Mouse (Mus musculus) frontal cortex, postnatal 25 days (tissue): ENCODE measurements around the gene Nek2.

Experiments
- DNase-seq, 2 experiments: peaks; one replicate each; pipeline ENCODE4 v3.0.0; 2022; ENCODE audit warnings: low spot score in 2 of 2

Gene Nek2

GRCm38 (mm10) chr1:191814240-191814639, 7.0 kb upstream of the Nek2 start:
- DNase-seq = no peak

- DNase-seq = no peak
Measured at GRCm38 (mm10) chr1:191814935-191815334, 6.3 kb upstream of the Nek2 start.

- DNase-seq = no peak
Measured at GRCm38 (mm10) chr1:191816596-191816995, 4.6 kb upstream of the Nek2 start.

GRCm38 (mm10) chr1:191817418-191818144, 3.7 kb upstream of the Nek2 start:
- peak; percentile 76 for DNase-seq

GRCm38 (mm10) chr1:191818145-191818631, 3.1 kb upstream of the Nek2 start:
- DNase-seq = no peak

GRCm38 (mm10) chr1:191819026-191819425, 2.2 kb upstream of the Nek2 start:
- DNase-seq = no peak

- DNase-seq = no peak
Measured at GRCm38 (mm10) chr1:191820951-191821325, 306 bp upstream of the Nek2 start.

- no peak for DNase-seq
Measured at GRCm38 (mm10) chr1:191829124-191829523, 7.9 kb downstream of the Nek2 start.

GRCm38 (mm10) chr1:191833396-191833795, 12.2 kb downstream of the Nek2 start:
- no peak for DNase-seq

- peak; percentile 56 to 59 for DNase-seq
Measured at GRCm38 (mm10) chr1:191834825-191835224, 13.6 kb downstream of the Nek2 start.

GRCm38 (mm10) chr1:191836318-191836985, 15.2 kb downstream of the Nek2 start:
- DNase-seq = no peak

- no peak for DNase-seq
Measured at GRCm38 (mm10) chr1:191837691-191838090, 16.4 kb downstream of the Nek2 start.

- no peak for DNase-seq
Measured at GRCm38 (mm10) chr1:191838994-191839741, 17.9 kb downstream of the Nek2 start.

- no peak for DNase-seq
Measured at GRCm38 (mm10) chr1:191840774-191841565, 19.7 kb downstream of the Nek2 start.

- DNase-seq = no peak
Measured at GRCm38 (mm10) chr1:191842247-191842646, 21.0 kb downstream of the Nek2 start.

- no peak for DNase-seq
Measured at GRCm38 (mm10) chr1:191846667-191847066, 25.4 kb downstream of the Nek2 start.

- no peak for DNase-seq
Measured at GRCm38 (mm10) chr1:191849501-191849900, 28.3 kb downstream of the Nek2 start.

- no peak for DNase-seq
Measured at GRCm38 (mm10) chr1:191853442-191853841, 32.2 kb downstream of the Nek2 start.

- DNase-seq = no peak
Measured at GRCm38 (mm10) chr1:191854716-191855115, 33.5 kb downstream of the Nek2 start.

- no peak for DNase-seq
Measured at GRCm38 (mm10) chr1:191855136-191855878, 34.1 kb downstream of the Nek2 start.
